Mouse (Mus musculus) lung, embryonic 15.5 days (tissue): ENCODE data around the gene 6430548M08Rik. TPM values are rescaled to one million over a fixed set of nuclear protein-coding genes. Genes with fewer than 3 reads are reported as not detected.

ENCODE experiments used
- ATAC-seq: fragments of 200-750 bp; cut with Nextera tagmentation; 2 replicates; pipeline ENCODE4 v1.8.0; 2017; ENCODE audit warnings: moderate number of reproducible peaks, borderline replicate concordance; ENCODE audit not compliant: low FRiP score, low TSS enrichment; ENCODE audit errors: extremely low read depth
- H3K27ac ChIP-seq: fragments of 300-500 bp; sonication (generic); 2 replicates; pipeline ENCODE4 v1.5.1; 2015; ENCODE audit warnings: moderate library complexity, mild to moderate bottlenecking, inconsistent platforms
- H3K27me3 ChIP-seq: fragments of 300-500 bp; sonication (generic); 2 replicates; pipeline ENCODE4 v1.6.1; 2015; ENCODE audit warnings: inconsistent platforms
- H3K36me3 ChIP-seq: fragments of 300-500 bp; sonication (generic); 2 replicates; pipeline ENCODE4 v1.6.1; 2015; ENCODE audit warnings: inconsistent platforms
- H3K4me1 ChIP-seq: fragments of 300-500 bp; sonication (generic); 2 replicates; pipeline ENCODE4 v1.6.1; 2015; ENCODE audit warnings: inconsistent platforms
- H3K4me2 ChIP-seq: fragments of 300-500 bp; sonication (generic); 2 replicates; pipeline ENCODE4 v1.6.1; 2015; ENCODE audit warnings: inconsistent platforms, mild to moderate bottlenecking, moderate library complexity
- H3K4me3 ChIP-seq: fragments of 300-500 bp; sonication (generic); 2 replicates; pipeline ENCODE4 v1.5.1; 2015; ENCODE audit warnings: mild to moderate bottlenecking, inconsistent platforms
- H3K9ac ChIP-seq: fragments of 300-500 bp; sonication (generic); 2 replicates; pipeline ENCODE4 v1.6.1; 2015; ENCODE audit warnings: inconsistent platforms
- H3K9me3 ChIP-seq: fragments of 300-500 bp; sonication (generic); 2 replicates; pipeline ENCODE4 v1.6.1; 2016; ENCODE audit warnings: inconsistent platforms
- WGBS: fragments of 180-500 bp; shearing (Covaris S2); methylation state at CpG from one replicate; pipeline ENCODE4 v1.1.7; 2015; 5-methylcytosine and 5-hydroxymethylcytosine counted together
- polyA plus RNA-seq: library from polyadenylated mRNA; unstranded; fragments of >200 nt; fragmentation: Nextera tagmentation; extraction: Ambion mirVana; gene quantifications from 2 replicates; pipeline ENCODE4 v1.2.1, GENCODE M21; 2015

6430548M08Rik gene
- polyA plus RNA-seq, 1 experiment from 2014 or later = 7.4 TPM

DNA sequence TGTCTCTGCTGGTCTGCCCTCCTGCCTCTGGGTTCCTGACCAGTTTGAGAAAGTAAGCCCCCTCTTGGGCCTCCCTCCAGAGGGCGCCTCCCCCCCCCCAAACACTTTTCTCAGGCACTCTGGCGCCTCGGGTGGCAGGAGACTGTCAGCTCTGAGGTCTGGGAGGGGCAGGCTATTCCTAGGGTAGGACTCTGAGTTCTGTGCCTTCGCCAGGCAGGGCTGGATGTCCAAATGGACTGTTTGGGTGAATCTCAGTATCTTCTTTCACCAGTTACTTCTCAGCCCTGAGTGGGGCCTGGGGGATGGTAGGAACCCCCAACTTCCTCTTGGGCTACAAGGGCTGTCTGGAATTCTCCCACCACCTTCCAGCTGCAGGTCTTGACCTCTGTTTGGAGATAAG is 97.4 kb downstream of the 6430548M08Rik start:
- H3K27me3 ChIP-seq = 0 out of 2 replicates have a peak, but pooled peaks cover 9% of the 10 kb centered on the region
- H3K36me3 ChIP-seq = no peaks in the 10 kb centered on the region
- no peak overlapping the region for H3K27ac ChIP-seq
- 8% methylated on average over 4 of the region's 4 CpGs for WGBS
- H3K9ac ChIP-seq = no peak overlapping the region
- H3K9me3 ChIP-seq = no peaks in the 10 kb centered on the region
- no peak overlapping the region for H3K4me2 ChIP-seq
- peaks cover 31% of the 10 kb centered on the region for H3K4me1 ChIP-seq
- no peak overlapping the region for H3K4me3 ChIP-seq
- no peak for ATAC-seq

DNA sequence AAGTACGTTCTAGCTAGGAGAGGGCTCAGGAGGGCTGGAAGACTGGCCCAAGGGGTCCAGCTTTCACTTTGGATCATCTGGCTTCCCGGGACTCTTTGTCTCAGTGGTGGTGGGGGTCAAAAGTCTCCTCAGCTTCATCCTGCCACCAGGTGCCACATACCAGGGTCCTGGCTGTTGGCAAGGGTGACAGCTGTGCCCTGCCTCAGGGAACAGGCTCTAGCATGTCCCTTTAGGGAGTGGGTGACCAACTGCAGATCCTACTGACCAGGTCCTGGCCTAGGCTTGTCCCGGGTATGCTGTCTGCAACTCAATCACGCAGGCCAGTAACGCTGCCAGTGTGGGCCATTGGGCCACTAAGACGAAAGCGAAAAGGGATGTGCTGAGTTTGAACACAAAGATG is 98.6 kb downstream of the 6430548M08Rik start:
- H3K4me1 ChIP-seq = peaks cover 43% of the 10 kb centered on the region
- H3K27ac ChIP-seq = no peak overlapping the region
- no peak overlapping the region for H3K4me2 ChIP-seq
- H3K4me3 ChIP-seq = no peak overlapping the region
- no peaks in the 10 kb centered on the region for H3K9me3 ChIP-seq
- 85% methylated on average over 7 of the region's 7 CpGs for WGBS
- H3K36me3 ChIP-seq = no peaks in the 10 kb centered on the region
- H3K27me3 ChIP-seq = 0 out of 2 replicates have a peak, but pooled peaks cover 9% of the 10 kb centered on the region
- no peak for ATAC-seq
- H3K9ac ChIP-seq = no peak overlapping the region

DNA sequence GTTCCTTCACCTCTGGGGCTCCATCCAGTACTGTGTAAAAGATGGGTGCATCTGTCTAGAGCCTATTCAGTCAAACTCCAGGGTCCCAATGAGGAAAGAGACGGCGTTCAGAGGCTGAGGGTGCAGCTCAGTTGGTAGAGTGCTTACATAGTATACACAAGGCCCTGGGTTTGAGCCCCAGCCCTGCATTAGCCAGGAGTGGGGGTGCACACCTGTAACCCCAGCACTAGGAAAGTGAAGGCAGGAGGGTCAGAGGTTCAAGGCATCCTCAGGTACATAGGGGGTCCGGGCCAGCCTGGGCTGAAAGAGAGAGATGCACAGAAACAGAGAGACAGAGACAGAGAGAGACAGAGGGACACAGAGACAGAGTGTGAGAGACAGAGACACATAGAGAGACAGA is 99.3 kb downstream of the 6430548M08Rik start:
- H3K27me3 ChIP-seq = 0 out of 2 replicates have a peak, but pooled peaks cover 9% of the 10 kb centered on the region
- no peak overlapping the region for H3K4me2 ChIP-seq
- no peaks in the 10 kb centered on the region for H3K36me3 ChIP-seq
- WGBS = 89% methylated on average over 3 of the region's 3 CpGs
- no peaks in the 10 kb centered on the region for H3K9me3 ChIP-seq
- no peak overlapping the region for H3K4me3 ChIP-seq
- no peak for ATAC-seq
- H3K9ac ChIP-seq = no peak overlapping the region
- no peak overlapping the region for H3K27ac ChIP-seq
- H3K4me1 ChIP-seq = peaks cover 40% of the 10 kb centered on the region

DNA sequence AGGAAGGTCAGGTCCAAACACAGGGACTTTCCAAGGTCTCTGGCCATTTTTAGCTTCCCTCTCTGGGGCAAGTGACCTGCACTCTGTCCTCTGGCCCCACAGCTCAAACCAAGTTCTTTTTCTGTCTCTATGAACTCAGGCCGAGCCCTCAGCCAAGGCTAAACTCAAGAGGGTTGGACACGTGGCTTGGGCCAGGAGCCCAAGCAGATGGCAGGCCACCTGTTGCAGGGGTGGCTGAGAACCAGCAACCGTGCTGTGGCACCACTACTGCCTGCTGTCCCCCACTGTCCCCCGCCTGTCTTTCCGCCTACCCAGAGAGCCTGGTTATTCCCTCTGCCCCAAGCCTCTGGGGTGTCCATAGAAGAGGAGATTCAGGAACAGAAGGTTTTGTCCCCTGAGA is 100.0 kb downstream of the 6430548M08Rik start:
- 0 out of 2 replicates have a peak, but pooled peaks cover 9% of the 10 kb centered on the region for H3K27me3 ChIP-seq
- H3K27ac ChIP-seq = no peak overlapping the region
- 71% methylated on average over 5 of the region's 5 CpGs for WGBS
- H3K4me3 ChIP-seq = no peak overlapping the region
- no peaks in the 10 kb centered on the region for H3K9me3 ChIP-seq
- no peak overlapping the region for H3K4me2 ChIP-seq
- no peaks in the 10 kb centered on the region for H3K36me3 ChIP-seq
- H3K9ac ChIP-seq = no peak overlapping the region
- ATAC-seq = no peak
- H3K4me1 ChIP-seq = peaks cover 39% of the 10 kb centered on the region

Other genes with a start within 250 kb of the 6430548M08Rik start
- 132 and 135 TPM in 2 replicates for gene Usp10, start 203.8 kb upstream of the 6430548M08Rik start, polyA plus RNA-seq
- 5.5 TPM in 1 of 2 replicates, not detected in the other for gene Gm20388, start 203.3 kb upstream of the 6430548M08Rik start, polyA plus RNA-seq
- gene Crispld2, start 121.7 kb upstream of the 6430548M08Rik start, polyA plus RNA-seq = 9.2 and 10.0 TPM in 2 replicates
- 38.3 and 40.0 TPM in 2 replicates for gene Zdhhc7, start 12.7 kb upstream of the 6430548M08Rik start, polyA plus RNA-seq
- gene Fam92b, start 63.3 kb downstream of the 6430548M08Rik start, polyA plus RNA-seq = 1.1 and 1.4 TPM in 2 replicates
- 9.6 and 12.6 TPM in 2 replicates for gene Gse1, start 114.3 kb downstream of the 6430548M08Rik start, polyA plus RNA-seq